Mouse (Mus musculus) liver (tissue): ENCODE measurements around the gene Cx3cl1.

ENCODE experiments used
- DNase-seq: peaks from one replicate; pipeline ENCODE4 v3.0.0-alpha.2; 2020; ENCODE audit warnings: mixed read lengths

The Cx3cl1 gene

DNA sequence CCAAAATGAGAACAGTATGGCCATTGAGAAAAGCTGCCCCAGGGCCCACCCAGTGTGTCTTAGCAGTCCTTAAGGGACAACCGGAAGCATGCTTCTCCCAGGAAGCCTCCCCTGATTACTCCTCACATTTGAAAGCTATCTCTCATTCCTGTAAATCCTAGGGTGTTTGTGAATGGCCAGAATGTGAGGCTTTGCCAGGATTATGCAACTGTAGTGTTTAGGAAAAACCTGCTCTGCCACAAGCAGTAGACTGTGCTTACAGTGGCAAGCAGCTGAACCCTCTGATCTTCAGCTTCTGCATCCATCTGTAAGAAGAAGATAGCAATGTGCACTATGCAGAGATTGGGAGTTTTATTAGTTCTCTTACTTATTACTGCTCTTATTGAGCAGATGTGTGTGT lies 2.8 kb downstream of the Cx3cl1 start:
- DNase-seq = no peak

DNA sequence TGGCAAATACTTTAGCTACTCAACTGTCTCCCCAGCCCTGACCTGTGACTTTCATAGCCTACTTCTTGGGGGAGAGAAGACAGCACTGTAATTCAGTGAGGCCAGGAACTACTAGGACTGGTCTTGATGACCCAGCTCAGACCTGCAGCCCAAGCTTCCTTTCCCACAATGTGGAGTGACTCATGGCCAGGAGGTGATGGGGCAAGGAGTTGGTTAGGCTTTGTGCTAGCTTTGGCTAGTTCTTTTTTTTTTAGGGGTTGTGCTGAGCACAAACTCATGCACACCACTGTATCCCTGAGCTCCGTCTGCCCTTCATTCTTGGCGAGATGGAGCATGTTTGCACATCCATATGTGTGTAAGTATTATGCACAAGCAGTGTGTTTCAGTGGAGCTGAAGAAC lies 4.5 kb downstream of the Cx3cl1 start:
- DNase-seq = no peak

DNA sequence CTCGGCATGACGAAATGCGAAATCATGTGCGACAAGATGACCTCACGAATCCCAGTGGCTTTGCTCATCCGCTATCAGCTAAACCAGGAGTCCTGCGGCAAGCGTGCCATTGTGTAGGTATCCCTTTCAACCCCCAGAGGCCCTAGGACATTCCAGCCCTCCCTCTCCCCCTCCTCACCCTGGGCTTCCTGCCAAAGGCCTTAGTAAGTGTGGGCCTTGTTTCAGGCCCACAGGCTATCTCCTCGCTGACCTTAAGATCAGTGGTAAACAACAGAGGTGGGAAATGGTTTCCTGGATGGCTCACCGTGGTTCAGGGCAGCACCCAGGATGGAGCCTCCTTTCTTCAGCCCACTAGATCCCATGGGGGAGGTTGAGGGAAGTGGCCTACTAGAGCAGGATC lies 6.2 kb downstream of the Cx3cl1 start:
- no peak for DNase-seq

DNA sequence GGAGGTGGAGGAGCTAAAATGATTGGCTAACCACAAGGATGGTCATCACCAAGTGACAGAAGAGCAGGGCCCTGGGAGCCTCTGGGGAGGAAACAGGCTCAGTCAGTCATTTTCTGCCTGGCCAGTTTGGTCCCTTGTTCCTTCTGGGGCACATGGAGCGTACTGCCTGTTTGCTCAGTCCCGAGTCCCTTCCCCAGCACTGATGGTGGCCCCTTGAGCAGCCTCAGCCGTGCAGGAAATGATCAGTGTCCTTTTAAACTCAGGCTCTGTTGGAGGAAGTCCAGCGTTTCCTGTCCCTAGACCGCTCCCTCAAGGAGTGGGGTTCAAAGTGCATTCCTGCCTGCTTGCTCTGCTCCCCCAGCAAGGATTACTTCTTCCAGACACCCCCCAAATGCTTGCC lies 6.7 kb downstream of the Cx3cl1 start:
- no peak for DNase-seq

DNA sequence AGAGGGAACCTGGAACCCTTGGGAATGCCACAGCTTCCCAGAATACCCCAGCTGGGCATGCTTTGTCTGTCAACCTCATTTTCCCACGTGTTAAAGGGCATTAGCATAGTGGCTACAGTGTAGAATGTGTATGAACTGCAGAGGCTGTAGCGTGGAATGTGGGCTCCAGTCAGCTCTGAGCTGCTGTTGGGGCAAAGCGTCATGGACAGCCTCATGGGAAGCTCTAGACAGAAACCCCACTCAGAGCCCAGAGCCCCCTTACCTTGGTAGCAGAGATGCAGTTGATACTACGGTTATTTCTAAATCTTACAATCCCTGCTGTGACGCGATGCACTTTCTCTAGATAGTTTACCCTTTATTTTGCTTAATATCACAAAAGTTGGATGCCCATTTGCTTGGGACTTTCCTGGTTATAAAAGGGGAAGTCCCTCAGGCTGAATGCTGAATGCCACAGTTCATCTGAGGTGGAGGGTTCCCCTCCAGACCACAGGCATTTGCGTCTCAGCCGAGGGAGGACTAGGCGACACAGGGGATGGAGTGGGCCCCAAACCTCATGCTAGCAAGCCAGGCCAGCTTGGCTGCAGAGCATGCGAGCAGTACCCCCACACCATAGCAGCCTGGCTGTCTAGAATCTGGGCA lies 7.2 kb downstream of the Cx3cl1 start:
- no peak for DNase-seq

DNA sequence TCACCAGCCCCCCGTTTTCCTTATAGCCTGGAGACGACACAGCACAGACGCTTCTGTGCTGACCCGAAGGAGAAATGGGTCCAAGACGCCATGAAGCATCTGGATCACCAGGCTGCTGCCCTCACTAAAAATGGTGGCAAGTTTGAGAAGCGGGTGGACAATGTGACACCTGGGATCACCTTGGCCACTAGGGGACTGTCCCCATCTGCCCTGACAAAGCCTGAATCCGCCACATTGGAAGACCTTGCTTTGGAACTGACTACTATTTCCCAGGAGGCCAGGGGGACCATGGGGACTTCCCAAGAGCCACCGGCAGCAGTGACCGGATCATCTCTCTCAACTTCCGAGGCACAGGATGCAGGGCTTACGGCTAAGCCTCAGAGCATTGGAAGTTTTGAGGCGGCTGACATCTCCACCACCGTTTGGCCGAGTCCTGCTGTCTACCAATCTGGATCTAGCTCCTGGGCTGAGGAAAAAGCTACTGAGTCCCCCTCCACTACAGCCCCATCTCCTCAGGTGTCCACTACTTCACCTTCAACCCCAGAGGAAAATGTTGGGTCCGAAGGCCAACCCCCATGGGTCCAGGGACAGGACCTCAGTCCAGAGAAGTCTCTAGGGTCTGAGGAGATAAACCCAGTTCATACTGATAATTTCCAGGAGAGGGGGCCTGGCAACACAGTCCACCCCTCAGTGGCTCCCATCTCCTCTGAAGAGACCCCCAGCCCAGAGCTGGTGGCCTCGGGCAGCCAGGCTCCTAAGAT lies 7.9 kb downstream of the Cx3cl1 start:
- DNase-seq = no peak

DNA sequence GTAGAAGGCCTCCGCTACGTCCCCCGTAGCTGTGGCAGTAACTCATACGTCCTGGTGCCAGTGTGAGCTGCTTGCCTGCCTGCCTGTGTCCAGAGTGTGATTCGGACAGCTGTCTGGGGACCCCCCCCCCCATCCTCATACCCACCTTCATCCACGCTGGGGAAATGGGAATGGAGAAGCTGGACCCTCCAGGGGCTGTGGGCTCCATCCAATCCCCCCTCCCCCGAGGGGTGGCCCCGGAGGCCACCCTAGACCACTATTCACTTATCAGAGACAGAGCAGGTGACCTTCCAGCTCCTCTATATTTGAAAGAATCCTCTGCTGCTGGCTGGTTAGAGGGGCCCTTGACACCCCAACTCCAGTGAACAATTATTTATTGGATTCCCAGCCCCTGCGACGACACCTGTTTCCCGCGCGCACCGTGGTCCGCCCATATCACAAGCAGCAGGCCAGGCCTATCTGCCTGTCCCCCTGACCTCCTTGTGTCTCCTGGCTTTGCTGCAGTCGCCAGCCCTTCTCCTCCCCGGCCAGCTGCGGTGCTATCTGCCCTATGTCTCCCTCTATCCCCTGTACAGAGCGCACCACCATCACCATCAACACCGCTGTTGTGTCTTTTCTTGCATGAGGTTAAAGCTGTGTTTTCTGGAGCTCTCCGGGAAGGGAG lies 8.8 kb downstream of the Cx3cl1 start:
- DNase-seq = no peak

DNA sequence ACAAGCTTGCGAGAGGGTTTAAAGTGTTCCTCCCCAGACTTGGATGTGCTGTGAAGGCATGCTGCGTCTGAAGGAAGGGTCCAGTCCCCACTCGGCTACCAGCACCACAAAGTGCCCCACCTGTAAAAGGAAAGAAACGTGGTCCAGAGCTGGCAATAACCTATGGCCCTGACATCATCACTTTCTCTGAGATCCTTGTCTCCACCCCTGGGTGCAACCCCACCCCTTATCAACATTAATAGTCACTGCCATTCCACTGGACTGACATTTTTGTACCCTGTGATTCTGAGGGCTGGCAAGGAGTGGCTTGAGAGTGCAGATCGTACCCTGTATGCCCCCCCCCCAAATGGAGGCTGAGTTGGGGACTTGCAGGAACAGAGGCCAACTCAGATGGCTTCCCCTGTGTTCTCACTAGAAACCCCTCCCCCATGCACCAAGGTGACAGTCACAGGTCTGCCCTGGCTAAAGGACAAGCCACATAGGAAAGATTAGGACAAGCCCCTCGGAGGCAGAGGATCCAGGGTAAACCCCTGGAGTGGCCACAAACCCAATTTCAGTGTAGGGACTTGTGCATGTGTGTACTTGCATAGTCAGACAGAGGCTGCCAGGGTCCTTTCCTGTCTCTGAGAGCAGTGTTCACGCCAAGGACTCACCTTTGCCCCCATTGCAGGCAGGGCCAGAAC lies 9.5 kb downstream of the Cx3cl1 start:
- no peak for DNase-seq

DNA sequence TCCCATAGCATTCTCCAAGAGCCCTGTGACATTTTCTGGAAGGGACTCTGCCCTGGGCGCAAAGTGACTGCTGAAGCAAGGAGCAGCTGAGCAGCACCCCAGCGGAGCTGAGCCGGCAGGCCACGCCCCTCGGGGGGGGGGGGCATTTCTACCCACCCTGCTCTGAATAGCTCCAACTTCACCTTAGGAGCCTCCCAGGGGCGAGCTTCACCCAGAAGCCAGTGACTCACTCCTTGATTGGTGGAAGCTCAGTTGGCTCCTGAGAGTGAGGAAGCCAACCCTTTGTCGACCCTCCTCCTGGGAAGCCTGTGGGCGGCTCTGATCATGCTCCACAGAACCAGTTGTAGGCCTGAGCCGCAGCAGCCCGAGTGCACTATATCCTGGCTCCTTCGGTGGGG lies 10.0 kb downstream of the Cx3cl1 start:
- peak; percentile 49 for DNase-seq

DNA sequence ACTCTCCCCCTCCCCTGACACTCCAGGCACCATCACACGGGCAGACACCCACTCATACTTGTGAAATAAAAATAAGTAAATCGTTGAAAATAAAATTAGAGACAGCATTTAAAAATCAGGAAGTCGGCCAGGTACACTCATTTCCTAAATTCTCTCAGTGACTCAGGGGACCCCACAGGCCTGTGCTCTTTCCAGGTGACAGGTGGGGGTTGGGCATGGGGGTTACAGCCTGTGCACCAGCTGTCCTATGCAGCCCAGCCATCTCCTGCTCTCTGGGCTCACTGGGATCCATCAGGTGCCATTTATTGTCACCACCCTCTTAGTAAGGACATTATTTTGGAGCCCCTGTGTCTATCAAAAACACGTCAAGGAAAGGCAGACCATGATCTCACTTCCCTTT lies 12.1 kb downstream of the Cx3cl1 start:
- DNase-seq = no peak

DNA sequence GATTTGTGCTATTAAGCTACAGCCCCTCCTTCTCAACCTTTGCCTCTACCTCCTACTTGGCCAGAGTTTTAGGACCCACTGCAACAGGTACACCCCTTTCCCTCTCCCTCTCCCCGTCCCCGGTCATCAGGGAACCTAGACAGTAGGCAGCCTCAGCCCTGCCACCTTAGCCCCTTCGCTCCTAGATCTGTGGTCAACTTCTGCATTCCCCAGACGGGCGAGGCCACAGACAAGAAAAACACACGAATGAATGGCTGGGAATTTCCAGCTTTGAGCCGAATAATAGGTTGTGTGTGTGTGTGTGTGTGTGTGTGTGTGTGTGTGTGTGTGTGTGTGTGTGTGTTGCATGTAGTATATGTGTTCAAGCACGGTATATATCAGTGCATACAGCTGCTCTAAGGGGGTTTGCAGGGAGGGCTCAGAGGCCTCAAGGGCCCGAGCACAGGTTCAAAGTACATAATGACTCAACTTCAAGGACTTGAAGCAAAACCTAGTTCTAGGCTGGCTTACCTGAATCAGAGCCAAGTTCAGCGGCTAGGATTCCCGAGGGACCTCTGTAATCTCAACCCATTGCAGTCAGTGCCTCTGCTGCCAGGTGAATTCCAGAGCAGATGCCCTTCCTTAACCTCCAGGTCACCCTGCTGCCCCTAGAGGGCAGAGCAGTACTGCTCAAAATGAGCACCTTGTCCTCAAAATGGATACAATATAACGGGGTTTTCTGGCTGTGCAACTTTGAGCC lies 13.6 kb downstream of the Cx3cl1 start:
- DNase-seq = peak; percentile 84

DNA sequence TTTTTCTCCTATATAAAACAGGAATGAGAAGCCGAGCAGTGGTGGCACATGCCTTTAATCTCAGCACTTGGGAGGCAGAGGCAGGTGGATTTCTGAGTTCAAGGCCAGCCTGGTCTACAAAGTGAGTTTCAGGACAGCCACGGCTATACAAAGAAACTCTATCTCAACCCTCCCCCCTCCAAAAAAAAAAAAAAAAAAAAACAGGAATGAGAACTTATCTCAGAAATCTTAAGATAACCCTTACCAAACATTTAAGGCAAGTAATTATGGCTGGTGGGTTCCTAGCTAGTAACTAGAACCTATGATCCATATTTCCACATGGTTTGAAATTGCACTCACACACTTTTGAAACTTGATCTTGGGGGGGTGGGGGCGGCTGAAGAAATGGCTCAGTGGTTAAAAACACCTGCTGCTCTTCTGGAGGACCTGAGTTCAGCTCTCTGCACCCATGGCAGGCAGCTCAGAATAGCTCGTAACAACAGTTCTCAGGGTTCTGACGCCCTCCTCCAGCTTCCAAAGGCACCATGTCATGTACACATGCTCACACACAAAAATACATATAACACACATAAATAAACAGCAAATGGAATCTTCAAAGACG lies 14.3 kb downstream of the Cx3cl1 start:
- DNase-seq = no peak

DNA sequence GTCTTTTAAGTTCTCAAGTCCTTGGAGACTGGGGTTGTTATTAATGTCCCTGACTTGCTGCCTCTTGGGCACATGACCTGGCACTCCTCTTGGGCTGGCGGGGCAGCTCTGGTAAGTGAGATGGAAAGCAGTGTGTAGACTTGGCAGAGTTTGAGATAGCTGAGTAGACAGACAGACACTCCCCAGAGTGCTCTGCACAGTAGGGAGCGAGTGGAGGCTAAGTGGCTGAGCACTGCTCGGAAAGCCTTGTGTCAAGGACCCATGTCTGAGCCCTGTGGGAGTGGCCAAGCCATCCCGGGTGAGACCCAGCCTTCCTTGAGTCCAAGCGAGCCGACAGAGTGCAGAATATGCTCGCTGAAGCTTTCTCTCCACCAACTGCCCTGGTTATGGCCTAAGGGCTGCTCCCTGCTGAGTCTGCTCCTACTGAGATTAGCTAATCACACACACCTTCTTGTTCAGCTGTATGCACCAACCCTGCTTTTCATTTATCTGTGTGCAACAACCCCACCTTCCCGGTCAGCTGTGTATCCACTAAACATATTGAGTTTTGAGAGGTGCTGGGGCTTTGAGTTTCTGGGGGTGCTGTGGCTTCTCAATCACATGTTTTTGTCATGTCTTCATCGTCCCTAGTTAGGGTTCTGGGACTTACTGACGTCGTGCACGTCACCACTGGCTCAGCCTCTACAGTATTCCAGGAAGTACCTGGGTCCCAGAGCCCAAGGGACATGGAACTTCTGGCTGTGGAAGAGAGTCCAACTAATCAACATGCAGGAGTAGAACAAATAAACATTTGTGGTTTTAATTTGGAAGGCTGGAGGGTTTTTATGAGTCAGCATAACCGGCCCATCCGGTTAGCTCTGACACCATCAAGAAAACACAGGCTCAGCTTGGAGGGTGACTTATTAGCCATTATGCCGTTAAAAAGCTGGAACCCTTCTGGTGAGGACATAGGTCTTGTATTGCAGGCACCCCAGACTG lies 16.0 kb downstream of the Cx3cl1 start:
- peak; percentile 86 for DNase-seq

DNA sequence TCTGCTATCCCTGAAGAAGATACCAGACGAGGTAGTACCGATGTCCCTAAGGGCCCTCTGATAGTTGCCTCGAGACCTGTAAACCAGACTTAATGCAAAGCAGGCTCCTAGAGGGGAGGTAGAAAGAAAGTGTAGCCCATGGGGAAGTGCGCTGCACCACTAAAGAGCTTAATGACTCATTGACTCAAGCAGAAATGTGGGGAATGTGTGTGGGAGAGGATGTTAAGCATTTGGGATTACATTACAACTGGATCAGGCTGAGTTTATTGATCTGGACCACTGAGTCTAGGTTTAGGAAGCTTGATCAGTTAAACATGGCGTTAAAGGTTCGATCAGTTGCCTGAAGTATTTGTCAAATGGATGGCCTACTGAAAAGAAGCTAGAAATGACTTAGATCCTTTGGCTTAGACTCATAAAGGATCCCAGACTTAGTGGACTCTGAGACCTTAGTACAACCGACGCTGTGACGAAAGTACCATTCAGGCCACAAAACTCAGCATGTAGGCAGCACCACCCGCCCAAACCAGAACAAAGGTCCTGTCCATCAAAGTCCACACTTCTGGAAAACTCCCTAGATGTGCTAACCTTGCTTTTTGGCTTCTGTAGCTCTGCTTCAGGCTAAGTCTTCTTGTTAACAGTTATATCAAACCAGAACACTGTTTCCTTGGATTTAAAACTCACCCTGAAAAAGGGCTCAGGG lies 17.6 kb downstream of the Cx3cl1 start:
- no peak for DNase-seq

DNA sequence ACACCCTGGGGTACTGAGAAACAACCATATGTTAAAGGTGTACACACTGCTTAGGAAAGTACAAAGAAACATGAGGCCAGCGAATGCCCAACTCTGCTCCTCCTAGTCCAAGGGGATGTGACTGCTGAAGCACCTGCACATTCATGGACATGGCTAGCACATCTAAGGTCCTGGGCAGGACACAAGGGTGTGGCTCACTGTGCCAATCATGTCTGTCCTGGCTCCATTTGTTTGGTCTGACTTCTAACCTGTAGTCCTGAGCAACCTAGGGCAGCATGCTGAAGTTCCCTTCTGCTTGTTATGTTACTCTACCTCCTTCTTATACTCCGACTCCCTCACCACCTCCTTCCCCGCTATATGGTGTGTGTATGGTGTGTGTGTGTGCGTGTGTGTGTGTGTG lies 22.6 kb downstream of the Cx3cl1 start:
- no peak for DNase-seq

DNA sequence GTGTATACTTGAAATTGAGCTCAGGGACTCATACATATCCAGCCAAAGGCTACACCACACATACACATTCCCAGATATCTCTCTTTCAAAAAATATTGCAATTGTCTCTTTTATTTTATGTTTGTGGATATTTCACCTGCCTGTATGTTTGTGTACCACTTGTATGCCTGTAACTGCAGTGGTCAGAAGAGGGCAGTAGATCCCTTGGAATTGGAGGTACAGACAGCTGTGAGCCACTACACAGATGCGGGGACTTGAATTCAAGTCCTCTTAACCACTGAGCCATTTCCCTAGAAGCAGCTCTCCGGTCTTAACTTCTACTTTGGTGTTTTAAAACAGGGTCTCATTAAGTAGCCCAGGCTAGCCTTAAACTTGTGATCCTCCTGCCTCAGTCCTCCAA lies 23.0 kb downstream of the Cx3cl1 start:
- DNase-seq = no peak

DNA sequence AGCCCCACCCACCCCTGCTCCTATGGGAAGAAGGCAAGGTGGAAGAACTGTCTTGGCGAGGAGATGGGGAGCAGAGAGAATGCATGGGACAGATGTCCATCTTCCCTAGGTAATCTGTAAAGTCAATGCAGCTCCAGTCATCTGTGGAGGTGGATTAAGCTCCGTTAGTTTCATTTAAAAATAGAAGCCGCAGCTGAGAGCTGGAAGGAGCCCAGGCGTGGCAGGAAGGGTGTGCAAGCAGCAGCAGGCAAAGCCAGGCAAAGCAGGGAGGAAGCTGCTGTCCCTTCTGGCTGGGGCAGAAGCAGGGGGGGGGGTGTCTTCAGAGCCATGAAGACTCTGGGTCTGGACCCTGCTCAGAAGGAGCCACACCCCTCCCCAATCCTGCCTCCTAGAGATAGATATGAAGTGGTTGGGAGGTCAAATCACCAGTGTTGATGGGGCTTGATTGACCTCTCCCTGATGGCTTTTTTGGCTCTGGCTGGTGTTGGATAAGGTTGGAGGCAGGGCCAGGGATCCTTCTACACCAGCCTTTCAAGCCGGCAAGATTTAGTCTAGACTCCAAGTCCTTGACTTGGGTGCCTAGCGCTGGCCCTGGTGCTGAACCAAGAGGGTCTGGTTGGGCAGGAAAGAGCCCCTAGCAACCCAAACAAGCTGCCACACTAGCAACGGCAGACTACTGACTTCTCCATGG lies 28.6 kb downstream of the Cx3cl1 start:
- peak; percentile 25 for DNase-seq

DNA sequence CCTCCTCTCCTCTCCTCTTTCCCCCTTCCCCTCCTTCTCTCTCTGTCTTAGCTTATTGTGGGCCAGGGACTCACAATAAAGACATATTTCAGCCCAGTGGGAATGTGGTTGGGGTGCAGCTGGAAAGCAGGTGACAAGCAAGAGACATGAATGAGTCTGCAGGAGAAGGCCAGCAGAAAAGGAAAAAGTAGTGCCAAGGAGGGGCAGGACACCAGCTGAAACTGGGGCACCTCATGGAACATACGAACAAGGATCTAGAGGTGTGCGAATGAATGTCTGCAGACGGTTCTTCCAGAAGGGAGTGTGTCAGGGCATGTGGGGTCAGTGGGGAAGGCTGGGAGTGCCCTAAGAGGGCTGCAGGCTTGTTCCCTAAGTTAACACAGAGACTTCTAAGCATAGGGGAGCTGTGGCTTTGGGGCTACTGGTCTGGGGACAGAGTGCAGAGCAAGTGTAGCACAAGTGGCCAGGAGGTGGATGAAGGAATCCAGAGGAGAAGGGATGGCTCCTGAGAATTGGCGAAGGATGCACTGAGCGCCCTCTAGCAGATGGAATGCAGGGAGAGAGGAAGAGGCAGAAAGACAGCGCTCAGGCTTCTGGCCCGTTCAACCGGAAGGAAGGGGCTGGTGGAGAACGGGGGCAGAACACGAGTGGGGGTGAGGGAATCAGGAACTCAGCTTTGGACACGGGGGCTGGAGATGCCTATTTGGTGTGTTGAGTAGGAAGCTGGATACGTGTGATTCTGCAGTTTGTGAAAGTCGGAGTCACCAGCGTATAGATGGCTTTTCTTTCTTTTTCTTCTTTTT lies 29.7 kb downstream of the Cx3cl1 start:
- DNase-seq = peak; percentile 30

DNA sequence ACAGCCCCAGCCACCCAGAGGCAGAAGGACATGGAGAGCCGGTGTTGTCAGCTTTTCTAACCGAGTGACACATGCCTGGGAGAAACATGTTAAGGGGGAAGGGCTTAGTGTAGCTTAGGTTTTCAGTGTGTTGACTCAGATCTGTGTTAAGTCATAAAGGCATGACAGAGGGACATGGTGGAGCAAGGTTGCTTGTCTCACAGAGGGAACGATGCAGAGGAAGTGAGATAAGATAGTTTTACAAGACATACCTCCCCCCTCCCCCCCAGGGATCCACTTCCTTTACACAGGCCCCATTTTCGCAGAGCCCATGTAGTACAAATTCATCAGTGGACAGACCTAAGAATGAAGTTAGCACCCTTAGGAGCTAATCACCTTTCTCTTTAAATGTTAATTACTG lies 30.6 kb downstream of the Cx3cl1 start:
- DNase-seq = no peak
